Mouse (Mus musculus) testis, adult 2 months (tissue): Measurements from ENCODE around the gene Gm44596. TPM values are rescaled to one million over a fixed set of nuclear protein-coding genes. Genes with fewer than 3 reads are reported as not detected.
A peak's percentile ranks its signal among the peaks of the same experiment; 100 is the strongest.
"Not testable (repeated sequence)": the region's sequence is repeated elsewhere in the genome, so short reads cannot be mapped to it uniquely, and the experiment has no call there.

Experiments
- H3K27ac ChIP-seq: fragments of 200-500 bp; 2 replicates; pipeline ENCODE4 v1.5.1; 2012; ENCODE audit warnings: low read depth, low read length; ENCODE audit not compliant: control insufficient read depth, insufficient read depth
- H3K27me3 ChIP-seq: fragments of 200-500 bp; 2 replicates; pipeline ENCODE4 v1.6.1; 2012; ENCODE audit warnings: mild to moderate bottlenecking, low read length, moderate library complexity; ENCODE audit not compliant: control insufficient read depth, insufficient read depth
- H3K36me3 ChIP-seq: fragments of 200-500 bp; 2 replicates; pipeline ENCODE4 v1.6.1; 2012; ENCODE audit warnings: mild to moderate bottlenecking, low read length; ENCODE audit not compliant: control insufficient read depth, insufficient read depth
- H3K4me1 ChIP-seq: fragments of 200-500 bp; 2 replicates; pipeline ENCODE4 v1.6.1; 2012; ENCODE audit warnings: low read length; ENCODE audit not compliant: control insufficient read depth, insufficient read depth
- H3K4me3 ChIP-seq: fragments of 200-500 bp; 2 replicates; pipeline ENCODE4 v1.5.1; 2012; ENCODE audit warnings: low read depth, mild to moderate bottlenecking, low read length, moderate library complexity, mixed read lengths; ENCODE audit not compliant: control insufficient read depth
- CTCF ChIP-seq: fragments of 200-500 bp; IDR thresholded peaks from 2 replicates; pipeline ENCODE4 v1.5.1; 2012; ENCODE audit warnings: low read depth, mild to moderate bottlenecking, inconsistent platforms, low read length, moderate library complexity; ENCODE audit not compliant: control insufficient read depth, insufficient read depth, insufficient replicate concordance
- POLR2A ChIP-seq: fragments of 200-500 bp; IDR thresholded peaks from 2 replicates; pipeline ENCODE4 v1.6.1; 2012; ENCODE audit warnings: low read depth, mild to moderate bottlenecking, inconsistent platforms, low read length, moderate library complexity; ENCODE audit not compliant: control insufficient read depth
- polyA plus RNA-seq: library from polyadenylated mRNA; depleted of rRNA; stranded (reverse); fragments of >200 nt; gene quantifications from 2 replicates; pipeline ENCODE4 v1.2.3, GENCODE M21; 2012

Gene Gm44596
- polyA plus RNA-seq, 1 experiment: not detected

DNA sequence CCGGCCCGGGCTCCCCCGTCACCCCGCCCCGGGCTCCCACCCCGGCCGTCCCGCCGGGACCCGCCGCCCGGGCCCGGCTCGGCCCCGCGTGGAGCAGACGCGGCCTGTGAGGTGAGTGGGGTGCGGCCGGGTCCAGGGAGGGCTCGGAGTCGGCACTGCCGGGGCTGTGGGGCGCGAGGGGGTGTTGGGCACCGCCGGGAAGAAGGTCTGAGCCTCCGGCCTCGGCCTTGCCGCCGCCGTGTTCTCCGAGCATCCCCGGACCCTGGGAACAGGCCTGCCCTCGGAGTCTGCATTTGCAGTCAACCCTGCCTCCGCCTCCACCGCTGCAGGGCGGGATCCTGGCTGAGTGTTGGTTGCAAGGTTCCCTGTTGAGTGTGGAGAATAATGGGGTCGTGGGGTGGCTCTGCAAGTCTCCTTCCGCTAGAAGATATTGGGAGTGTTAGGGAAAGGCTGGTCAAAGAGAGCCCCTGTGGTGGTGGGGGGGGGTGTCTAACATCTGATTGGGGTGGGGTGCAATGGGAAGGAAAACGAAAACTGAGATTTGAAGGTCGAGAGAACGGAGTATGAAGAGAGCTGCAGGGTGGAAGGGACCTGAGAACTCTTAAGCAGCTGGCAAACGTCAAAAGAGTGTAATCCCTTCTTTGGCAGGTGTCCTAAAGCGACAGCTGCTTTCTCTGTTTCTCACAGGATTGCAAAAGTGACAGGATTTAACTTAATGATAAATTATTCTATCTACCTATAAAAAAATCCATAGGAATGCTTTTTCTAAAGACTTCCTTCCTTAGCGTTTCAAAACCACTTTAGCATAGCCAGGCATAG, 12.1 kb upstream of the Gm44596 start:
- Histone ChIP-seq H3K4me1 (peaks cover 4% of the 10 kb centered on the region), H3K4me3 (peak overlapping the region; percentile 83), H3K27me3 (no peaks in the 10 kb centered on the region), H3K27ac (peak overlapping the region; percentile 40), H3K36me3 (no peaks in the 10 kb centered on the region; the same call in 1 of the 2 replicates)
- TF ChIP-seq CTCF: no peak
- no peak for TF ChIP-seq POLR2A

DNA sequence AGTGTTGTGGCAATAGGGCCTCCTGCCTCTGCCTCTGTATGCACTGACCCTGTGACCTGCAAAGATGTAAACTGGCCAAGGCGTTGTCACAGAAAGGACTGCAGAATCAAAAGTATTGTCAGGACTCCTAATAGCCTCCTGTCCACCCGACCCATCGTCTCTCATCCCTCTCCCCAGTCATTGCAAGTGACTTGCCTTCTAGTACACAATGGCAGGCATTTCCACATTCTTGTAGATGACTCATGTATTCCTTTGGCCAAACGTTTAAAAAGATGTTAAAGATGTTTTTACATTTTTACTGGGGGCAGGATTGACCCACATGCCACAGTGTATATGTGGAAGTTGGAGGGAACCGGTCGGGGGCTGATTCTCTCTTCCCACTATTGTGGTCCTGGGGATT, 10.6 kb upstream of the Gm44596 start:
- Histone ChIP-seq H3K36me3 (no peaks in the 10 kb centered on the region; the same call in 1 of the 2 replicates), H3K4me1 (peaks cover 4% of the 10 kb centered on the region), H3K27ac (no peak overlapping the region), H3K4me3 (no peak overlapping the region), H3K27me3 (no peaks in the 10 kb centered on the region)
- TF ChIP-seq POLR2A (no peak), CTCF (no peak)

DNA sequence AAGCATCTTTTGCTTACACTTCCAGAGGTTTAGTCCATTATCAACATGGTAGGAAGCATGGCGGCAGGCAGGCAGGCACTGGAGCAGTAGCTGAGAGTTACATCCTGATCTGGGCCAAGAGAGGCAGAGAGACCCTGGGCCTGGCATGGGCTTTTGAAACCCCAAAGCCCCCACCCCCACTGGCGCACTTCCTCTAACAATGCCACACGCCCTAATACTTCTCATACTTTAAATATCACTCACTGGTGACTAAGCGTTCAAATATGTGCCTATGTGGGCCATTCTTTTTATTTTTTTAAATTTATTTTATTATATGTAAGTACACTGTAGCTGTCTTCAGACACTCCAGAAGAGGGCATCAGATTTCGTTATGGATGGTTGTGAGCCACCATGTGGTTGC, 8.8 kb upstream of the Gm44596 start:
- Histone ChIP-seq H3K4me3 (no peak overlapping the region), H3K36me3 (no peaks in the 10 kb centered on the region; the same call in none of the 2 replicates), H3K27me3 (no peaks in the 10 kb centered on the region), H3K4me1 (peaks cover 4% of the 10 kb centered on the region), H3K27ac (no peak overlapping the region)
- TF ChIP-seq CTCF (no peak), POLR2A (no peak)

DNA sequence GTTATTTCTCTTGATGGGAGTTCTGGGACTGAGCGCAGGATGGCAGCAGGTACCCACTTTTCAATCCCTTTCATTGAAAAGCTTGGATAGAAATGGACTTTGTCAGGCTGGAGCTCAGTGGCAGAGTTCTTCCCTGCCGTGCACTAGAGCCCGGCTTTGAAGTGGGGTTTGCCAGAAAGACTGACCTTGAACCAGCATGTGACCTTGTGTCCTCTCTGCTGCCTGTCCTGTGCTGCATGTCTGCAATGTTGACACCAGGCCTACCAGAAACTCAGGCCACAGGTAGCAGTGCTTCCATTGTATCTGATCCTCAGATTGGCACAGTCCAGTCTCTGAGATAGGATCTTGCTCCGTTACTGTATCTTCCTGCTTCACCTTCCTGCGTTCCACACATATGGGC, 5.3 kb upstream of the Gm44596 start:
- no peaks in the 10 kb centered on the region; the same call in none of the 2 replicates for H3K36me3 ChIP-seq
- H3K4me1 ChIP-seq: no peaks in the 10 kb centered on the region; the same call in 1 of the 2 replicates
- no peak overlapping the region for H3K27ac ChIP-seq
- H3K4me3 ChIP-seq: no peak overlapping the region
- H3K27me3 ChIP-seq: no peaks in the 10 kb centered on the region
- no peak for TF ChIP-seq POLR2A
- TF ChIP-seq CTCF: no peak

DNA sequence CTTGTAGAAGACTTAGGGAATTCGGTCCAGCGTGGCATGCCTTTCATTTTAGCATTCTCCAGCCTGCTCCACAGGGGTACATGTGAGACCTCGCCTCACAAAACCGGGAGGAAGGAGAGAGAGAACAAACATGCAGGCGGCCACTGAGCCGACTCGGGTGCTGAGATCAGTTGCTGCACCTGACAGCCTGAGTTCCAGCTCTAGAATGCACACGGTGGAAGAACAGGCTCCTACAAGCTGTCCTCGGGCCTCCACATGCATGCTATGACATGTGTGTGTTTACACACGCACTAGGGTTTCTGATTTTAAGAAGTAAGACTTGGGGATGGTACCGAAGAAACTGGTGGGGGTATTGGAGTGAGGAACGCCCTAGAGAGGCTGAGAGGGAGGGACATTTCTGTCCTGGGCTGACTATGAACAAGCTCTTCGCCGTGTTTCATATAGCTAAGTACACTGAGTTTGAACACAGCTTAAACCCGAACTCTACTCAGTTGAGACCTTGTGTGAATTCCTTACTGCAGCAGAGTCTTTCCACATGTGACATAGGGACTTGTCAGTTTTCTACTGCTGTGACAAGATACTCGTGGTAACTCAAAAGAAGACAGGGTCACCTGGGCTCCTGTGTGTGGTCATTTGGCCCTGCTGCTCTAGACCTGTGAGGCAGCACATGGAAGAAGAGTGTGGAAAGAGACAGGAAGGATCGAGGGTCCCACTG, 1.2 kb downstream of the Gm44596 start:
- Histone ChIP-seq H3K27me3 (no peaks in the 10 kb centered on the region), H3K4me1 (peaks cover 2% of the 10 kb centered on the region; the same call in 1 of the 2 replicates), H3K4me3 (peak overlapping the region; percentile 58), H3K27ac (no peak overlapping the region), H3K36me3 (no peaks in the 10 kb centered on the region)
- TF ChIP-seq POLR2A (no peak), CTCF (no peak)

DNA sequence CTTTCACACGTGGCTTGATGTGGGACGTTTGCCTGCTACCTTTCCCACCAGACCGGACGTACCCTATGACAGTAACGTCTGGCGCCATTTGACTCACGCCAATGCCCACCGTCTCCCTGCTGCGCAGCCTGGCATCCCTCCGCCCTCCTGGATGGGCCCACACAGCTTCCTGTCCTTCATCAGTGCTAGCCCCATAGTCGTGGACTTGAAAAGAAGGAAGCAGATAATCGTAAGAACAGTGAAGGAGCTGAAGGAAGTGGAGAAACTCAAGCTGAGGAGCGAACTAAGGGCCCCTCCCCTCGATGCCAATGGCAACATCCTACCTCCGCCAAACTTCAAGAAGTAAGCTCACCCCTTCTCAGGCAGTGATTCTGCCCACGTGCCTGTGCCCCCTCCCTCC, 4.3 kb downstream of the Gm44596 start:
- TF ChIP-seq CTCF (no peak), POLR2A (no peak)

DNA sequence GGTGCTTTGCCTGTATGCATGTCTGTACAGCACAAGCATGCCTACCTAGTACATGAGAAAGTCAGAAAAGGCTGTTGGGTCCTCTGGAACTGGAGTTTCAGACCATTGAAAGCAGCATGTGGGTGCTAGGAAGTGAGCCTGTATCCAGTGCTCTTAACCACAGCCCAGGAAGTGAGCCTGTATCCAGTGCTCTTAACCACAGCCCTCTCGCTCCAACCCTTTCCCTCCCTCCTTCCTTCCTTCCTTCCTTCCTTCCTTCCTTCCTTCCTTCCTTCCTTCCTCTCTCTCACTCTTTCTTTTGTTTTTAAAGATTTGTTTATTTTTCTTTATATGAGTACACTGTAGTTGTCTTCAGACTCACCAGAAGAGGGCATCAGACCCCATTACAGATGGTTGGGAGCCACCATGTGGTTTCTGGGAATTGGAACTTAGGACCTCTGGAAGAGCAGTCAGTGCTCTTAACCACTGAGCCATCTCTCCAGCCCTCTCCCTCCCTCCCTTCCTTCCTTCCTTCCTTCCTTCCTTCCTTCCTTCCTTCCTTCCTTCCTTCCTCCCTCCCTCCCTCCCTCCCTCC, 5.4 kb downstream of the Gm44596 start:
- not testable (repeated sequence) for H3K4me3 ChIP-seq, H3K36me3 ChIP-seq, H3K27ac ChIP-seq, H3K27me3 ChIP-seq, H3K4me1 ChIP-seq

More for the DNA sequence above, 4.3 kb downstream of the Gm44596 start:
- H3K36me3 ChIP-seq: no peaks in the 10 kb centered on the region
- peaks cover 2% of the 10 kb centered on the region; the same call in 1 of the 2 replicates for H3K4me1 ChIP-seq
- H3K27me3 ChIP-seq: no peaks in the 10 kb centered on the region
- H3K27ac ChIP-seq: no peak overlapping the region
- no peak overlapping the region; the same call in 1 of the 2 replicates for H3K4me3 ChIP-seq
